Mouse (Mus musculus) lung, postnatal 0 days (tissue): Measurements from ENCODE around the gene Eif3b. TPM values are rescaled to one million over a fixed set of nuclear protein-coding genes. Genes with fewer than 3 reads are reported as not detected.
A peak's percentile ranks its signal among the peaks of the same experiment; 100 is the strongest.
"Not testable (repeated sequence)": the region's sequence is repeated elsewhere in the genome, so short reads cannot be mapped to it uniquely, and the experiment has no call there.

ENCODE experiments used
- ATAC-seq: fragments of 200-750 bp; cut with Nextera tagmentation; 2 replicates; pipeline ENCODE4 v1.8.0; 2017; ENCODE audit warnings: moderate library complexity
- DNase-seq: peaks from one replicate; pipeline ENCODE4 v3.0.0-alpha.2; 2016; ENCODE audit warnings: low spot score
- H3K27ac ChIP-seq: fragments of 300-500 bp; sonication (generic); 2 replicates; pipeline ENCODE4 v1.5.1; 2014; ENCODE audit warnings: antibody characterized with exemption, mild to moderate bottlenecking, low read length, mixed read lengths
- H3K27me3 ChIP-seq: fragments of 300-500 bp; sonication (generic); replicated peaks from 2 replicates; pipeline ENCODE4 v1.6.1; 2014; ENCODE audit warnings: low read length, mixed read lengths; ENCODE audit not compliant: insufficient read depth
- H3K36me3 ChIP-seq: fragments of 300-500 bp; sonication (generic); 2 replicates; pipeline ENCODE4 v1.6.1; 2014; ENCODE audit warnings: low read length, mixed read lengths; ENCODE audit not compliant: insufficient read depth
- H3K4me1 ChIP-seq: fragments of 300-500 bp; sonication (generic); 2 replicates; pipeline ENCODE4 v1.6.1; 2014; ENCODE audit warnings: antibody characterized with exemption, low read depth, low read length, mixed read lengths; ENCODE audit not compliant: insufficient read depth
- H3K4me2 ChIP-seq: fragments of 300-500 bp; sonication (generic); replicated peaks from 2 replicates; pipeline ENCODE4 v1.6.1; 2014; ENCODE audit warnings: low read depth, mild to moderate bottlenecking, low read length, moderate library complexity, mixed read lengths
- H3K4me3 ChIP-seq: fragments of 300-500 bp; sonication (generic); 2 replicates; pipeline ENCODE4 v1.5.1; 2014; ENCODE audit warnings: low read depth, low read length
- H3K9ac ChIP-seq: fragments of 300-500 bp; sonication (generic); replicated peaks from 2 replicates; pipeline ENCODE4 v1.6.1; 2014; ENCODE audit warnings: low read depth, mild to moderate bottlenecking
- H3K9me3 ChIP-seq: fragments of 300-500 bp; sonication (generic); 2 replicates; pipeline ENCODE4 v1.6.1; 2016; ENCODE audit warnings: low read length, mixed read lengths
- CTCF ChIP-seq: IDR thresholded peaks from 2 replicates; pipeline ENCODE4 v1.5.1; 2016; ENCODE audit warnings: antibody characterized with exemption, mild to moderate bottlenecking
- EP300 ChIP-seq: IDR thresholded peaks from 2 replicates; pipeline ENCODE4 v1.6.1; 2016; ENCODE audit warnings: antibody characterized with exemption, mild to moderate bottlenecking, control low read depth
- WGBS: fragments of 180-500 bp; shearing (Covaris S2); extraction: QIAGEN DNeasy Blood & Tissue Kit; methylation state at CpG from one replicate; pipeline ENCODE4 v1.1.7; 2014; 5-methylcytosine and 5-hydroxymethylcytosine counted together
- polyA plus RNA-seq: library from polyadenylated mRNA; unstranded; fragments of >200 nt; fragmentation: Nextera tagmentation; extraction: Ambion mirVana; gene quantifications from 2 replicates; pipeline ENCODE4 v1.2.1, GENCODE M21; 2015

Gene Eif3b
- polyA plus RNA-seq, 1 experiment from 2014 or later, result 81.5 TPM

GRCm38 (mm10) chr5:140425016-140425783 lies 6.1 kb downstream of the Eif3b start:
- 63% methylated on average over 17 of the region's 17 CpGs for WGBS
- DNase-seq, result peak; percentile 92
- Histone ChIP-seq H3K4me3 (no peak overlapping the region), H3K4me1 (peaks cover 8% of the 10 kb centered on the region; the same call in 1 of the 2 replicates), H3K4me2 (no peak overlapping the region), H3K36me3 (peaks cover 25% of the 10 kb centered on the region; the same call in 1 of the 2 replicates), H3K9ac (no peak overlapping the region), H3K27me3 (no peaks in the 10 kb centered on the region), H3K27ac (peak overlapping the region; percentile 81), H3K9me3 (no peaks in the 10 kb centered on the region)
- TF ChIP-seq CTCF (0 out of 2 replicates have a peak, but pooled peaks have one; percentile 1), EP300 (peak; percentile 90)
- ATAC-seq, result peak; percentile 92

DNA sequence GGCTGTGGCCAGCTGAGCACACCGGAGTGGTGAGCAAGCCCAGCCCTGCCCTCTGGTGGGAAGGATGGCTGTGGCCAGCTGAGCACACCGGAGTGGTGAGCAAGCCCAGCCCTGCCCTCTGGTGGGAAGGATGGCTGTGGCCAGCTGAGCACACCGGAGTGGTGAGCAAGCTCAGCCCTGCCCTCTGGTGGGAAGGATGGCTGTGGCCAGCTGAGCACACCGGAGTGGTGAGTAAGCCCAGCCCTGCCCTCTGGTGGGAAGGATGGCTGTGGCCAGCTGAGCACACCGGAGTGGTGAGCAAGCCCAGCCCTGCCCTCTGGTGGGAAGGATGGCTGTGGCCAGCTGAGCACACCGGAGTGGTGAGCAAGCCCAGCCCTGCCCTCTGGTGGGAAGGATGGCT lies 20.0 kb downstream of the Eif3b start:
- not testable (repeated sequence) for H3K27me3 ChIP-seq, H3K9me3 ChIP-seq, H3K4me2 ChIP-seq, ATAC-seq, H3K9ac ChIP-seq, H3K4me1 ChIP-seq, DNase-seq, H3K27ac ChIP-seq, H3K4me3 ChIP-seq
- no CpG with 5 or more reads among the region's 6 CpGs for WGBS
- peaks cover 58% of the 10 kb centered on the region for H3K36me3 ChIP-seq
- TF ChIP-seq CTCF, result peak; percentile 69

DNA sequence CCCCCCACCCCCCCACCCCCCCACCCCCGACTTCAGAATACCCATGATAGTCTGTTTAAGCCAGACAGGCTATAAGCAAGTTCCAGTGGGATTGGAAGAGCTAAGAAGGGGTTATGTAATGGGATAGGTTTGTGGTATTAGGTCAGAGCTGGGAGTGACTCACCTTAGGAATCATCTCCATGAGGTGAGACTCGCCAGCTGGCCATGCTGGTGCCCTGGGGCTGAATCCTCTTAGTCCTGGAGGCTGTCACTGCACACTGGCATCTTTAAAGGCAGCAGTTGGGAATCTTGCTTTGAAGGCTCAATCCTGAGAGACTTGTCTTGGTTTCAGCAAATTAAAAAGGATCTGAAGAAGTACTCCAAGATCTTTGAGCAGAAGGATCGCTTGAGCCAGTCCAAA lies 22.3 kb downstream of the Eif3b start:
- Histone ChIP-seq H3K36me3 (peaks cover 54% of the 10 kb centered on the region), H3K27ac (no peak overlapping the region), H3K4me2 (no peak overlapping the region), H3K4me3 (no peak overlapping the region), H3K4me1 (no peaks in the 10 kb centered on the region), H3K9me3 (no peaks in the 10 kb centered on the region), H3K9ac (no peak overlapping the region), H3K27me3 (no peaks in the 10 kb centered on the region)
- 93% methylated on average over 3 of the region's 3 CpGs for WGBS
- ATAC-seq, result no peak
- no peak for DNase-seq
- TF ChIP-seq CTCF (no peak), EP300 (no peak)

DNA sequence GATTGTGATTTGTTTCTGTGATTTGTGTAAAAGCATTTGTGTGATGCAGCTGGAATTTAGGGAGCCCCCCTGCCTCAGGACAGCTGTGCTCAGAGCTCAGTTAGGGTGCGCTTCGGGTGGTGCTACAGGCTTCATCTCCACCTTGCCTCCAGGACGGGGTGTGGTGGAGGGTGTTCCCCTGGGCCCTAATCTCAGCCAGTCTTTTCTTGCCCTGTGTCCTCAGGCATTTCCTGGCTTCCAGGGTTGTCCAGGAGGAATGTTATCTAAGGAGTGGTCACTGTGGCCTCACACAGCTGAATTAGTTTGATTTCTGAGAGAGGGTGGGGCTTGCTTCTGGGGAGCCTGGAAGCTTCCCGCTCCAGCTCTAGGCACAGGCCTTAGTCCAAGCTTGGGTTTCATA lies 24.9 kb downstream of the Eif3b start:
- ATAC-seq, result peak; percentile 89
- 81% methylated on average over 4 of the region's 4 CpGs for WGBS
- peak; percentile 65 for DNase-seq
- Histone ChIP-seq H3K4me2 (no peak overlapping the region), H3K4me1 (no peaks in the 10 kb centered on the region), H3K9me3 (no peaks in the 10 kb centered on the region), H3K4me3 (no peak overlapping the region), H3K27ac (0 out of 2 replicates have a peak overlapping the region, but pooled peaks have one; percentile 7), H3K9ac (no peak overlapping the region), H3K27me3 (no peaks in the 10 kb centered on the region), H3K36me3 (peaks cover 33% of the 10 kb centered on the region)
- no peak for TF ChIP-seq CTCF
- TF ChIP-seq EP300, result peak; percentile 64

- no peak within 1 kb of the TSS for H3K4me3 ChIP-seq
- H3K27me3 ChIP-seq, result no peaks in the 10 kb centered on the region
- TF ChIP-seq EP300 (no peak), CTCF (no peak)
- no peak for DNase-seq
- no peak within 1 kb of the TSS for H3K9ac ChIP-seq
- no peaks in the 10 kb centered on the region for H3K4me1 ChIP-seq
- H3K36me3 ChIP-seq, result peaks cover 25% of the 10 kb centered on the region
- H3K4me2 ChIP-seq, result no peak within 1 kb of the TSS
- ATAC-seq, result no peak
- no peaks in the 10 kb centered on the region for H3K9me3 ChIP-seq
- H3K27ac ChIP-seq, result peak within 1 kb of the TSS; percentile 28; the same call in 1 of the 2 replicates
- 87% methylated on average over 5 of the region's 5 CpGs for WGBS
These were observed 26.2 kb downstream of the Eif3b start, which contains the start of gene Gm4869 for GRCm38 (mm10) chr5:140445345-140445744. Gm4869 (plus strand) TSS chr5:140445645.

DNA sequence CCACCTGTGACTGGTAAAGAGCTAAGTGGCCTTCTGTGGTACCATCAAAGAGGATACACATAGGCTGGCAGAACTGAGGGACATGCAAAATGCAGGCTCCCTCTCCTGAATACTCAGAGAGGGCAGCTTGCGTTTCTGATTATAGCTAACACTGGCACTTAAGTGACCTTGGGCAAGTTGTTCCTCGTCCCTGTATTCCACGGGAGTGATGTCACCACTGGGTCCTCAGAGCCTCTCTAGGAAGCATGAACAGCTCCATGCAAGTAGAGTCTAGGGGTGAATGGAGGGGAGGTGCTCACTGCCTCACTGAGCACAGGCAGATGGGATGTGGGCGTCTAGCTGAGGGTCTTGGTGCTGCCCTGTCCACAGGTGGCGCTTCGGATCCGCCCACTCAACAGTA lies 26.9 kb downstream of the Eif3b start:
- H3K27ac ChIP-seq, result no peak overlapping the region
- 61% methylated on average over 7 of the region's 7 CpGs for WGBS
- no peaks in the 10 kb centered on the region for H3K4me1 ChIP-seq
- DNase-seq (peak; percentile 23), ATAC-seq (peak; percentile 56)
- H3K27me3 ChIP-seq, result no peaks in the 10 kb centered on the region
- no peak overlapping the region for H3K4me3 ChIP-seq
- no peaks in the 10 kb centered on the region for H3K9me3 ChIP-seq
- H3K36me3 ChIP-seq, result peaks cover 19% of the 10 kb centered on the region
- TF ChIP-seq EP300 (no peak), CTCF (no peak)
- no peak overlapping the region for H3K4me2 ChIP-seq
- H3K9ac ChIP-seq, result no peak overlapping the region
